Mouse (Mus musculus): ENCODE measurements around the gene BC028528. TPM values are rescaled to one million over a fixed set of nuclear protein-coding genes. Genes with fewer than 3 reads are reported as not detected.

Gene BC028528
- polyA plus RNA-seq, 1 experiment from 2014 or later, result 7.9 TPM

GRCm38 (mm10) chr3:95887596-95887995 is 4.2 kb downstream of the BC028528 start:
- Histone ChIP-seq H3K36me3 (no peaks in the 10 kb centered on the region), H3K4me1 (peaks cover 32% of the 10 kb centered on the region), H3K27ac (no peak overlapping the region; the same call in 1 of the 2 replicates), H3K4me3 (no peak overlapping the region), H3K27me3 (ENCODE audit: low read depth, poor library complexity, severe bottlenecking) (no peaks in the 10 kb centered on the region), H3K9me3 (replicated peaks) (no peaks in the 10 kb centered on the region)
- 84% methylated on average over 4 of the region's 4 CpGs for WGBS
- DNase-seq (ENCODE audit: low spot score), result no peak

GRCm38 (mm10) chr3:95884400-95884799 is 7.4 kb downstream of the BC028528 start:
- H3K27me3 ChIP-seq (ENCODE audit: low read depth, poor library complexity, severe bottlenecking), result no peaks in the 10 kb centered on the region
- peaks cover 22% of the 10 kb centered on the region for H3K4me1 ChIP-seq
- no peak for DNase-seq (ENCODE audit: low spot score)
- no peaks in the 10 kb centered on the region for H3K9me3 ChIP-seq (replicated peaks)
- H3K36me3 ChIP-seq, result no peaks in the 10 kb centered on the region
- H3K27ac ChIP-seq, result no peak overlapping the region
- WGBS, result 65% methylated on average over 5 of the region's 5 CpGs
- H3K4me3 ChIP-seq, result no peak overlapping the region

GRCm38 (mm10) chr3:95882816-95883425 is 8.9 kb downstream of the BC028528 start:
- Histone ChIP-seq H3K4me1 (peaks cover 20% of the 10 kb centered on the region), H3K9me3 (replicated peaks) (no peaks in the 10 kb centered on the region), H3K27me3 (ENCODE audit: low read depth, poor library complexity, severe bottlenecking) (no peaks in the 10 kb centered on the region), H3K36me3 (no peaks in the 10 kb centered on the region), H3K4me3 (peak overlapping the region; percentile 64), H3K27ac (peak overlapping the region; percentile 75)
- peak; percentile 49 for DNase-seq (ENCODE audit: low spot score)
- 2% methylated on average over 24 of the region's 24 CpGs for WGBS

GRCm38 (mm10) chr3:95881979-95882815 is 9.6 kb downstream of the BC028528 start, which contains the start of gene Ciart:
Ciart (minus strand) TSS chr3:95882251.
- peak; percentile 94 for DNase-seq (ENCODE audit: low spot score)
- H3K27ac ChIP-seq, result peak within 1 kb of the TSS; percentile 75
- no peaks in the 10 kb centered on the region for H3K36me3 ChIP-seq
- peak within 1 kb of the TSS; percentile 64 for H3K4me3 ChIP-seq
- under 1% methylated on average over 66 of the region's 66 CpGs for WGBS
- no peaks in the 10 kb centered on the region for H3K9me3 ChIP-seq (replicated peaks)
- H3K4me1 ChIP-seq, result peaks cover 20% of the 10 kb centered on the region
- no peaks in the 10 kb centered on the region for H3K27me3 ChIP-seq (ENCODE audit: low read depth, poor library complexity, severe bottlenecking)

GRCm38 (mm10) chr3:95879063-95879462 is 12.7 kb downstream of the BC028528 start:
- DNase-seq (ENCODE audit: low spot score), result no peak
- Histone ChIP-seq H3K4me3 (no peak overlapping the region), H3K27me3 (ENCODE audit: low read depth, poor library complexity, severe bottlenecking) (no peaks in the 10 kb centered on the region), H3K4me1 (peaks cover 20% of the 10 kb centered on the region), H3K36me3 (0 out of 2 replicates have a peak, but pooled peaks cover 5% of the 10 kb centered on the region), H3K9me3 (replicated peaks) (no peaks in the 10 kb centered on the region), H3K27ac (no peak overlapping the region)
- 90% methylated on average over 4 of the region's 4 CpGs for WGBS

- DNase-seq (ENCODE audit: low spot score), result no peak
- Histone ChIP-seq H3K27ac (peak overlapping the region; percentile 84), H3K9me3 (replicated peaks) (no peaks in the 10 kb centered on the region), H3K4me3 (peak overlapping the region; percentile 62), H3K4me1 (peaks cover 17% of the 10 kb centered on the region), H3K36me3 (peaks cover 38% of the 10 kb centered on the region), H3K27me3 (ENCODE audit: low read depth, poor library complexity, severe bottlenecking) (no peaks in the 10 kb centered on the region)
- WGBS, result 82% methylated on average over 7 of the region's 7 CpGs
Measured at GRCm38 (mm10) chr3:95872048-95872447, 19.8 kb downstream of the BC028528 start.

- peak within 1 kb of the TSS; percentile 62 for H3K4me3 ChIP-seq
- H3K4me1 ChIP-seq, result peaks cover 17% of the 10 kb centered on the region
- peaks cover 44% of the 10 kb centered on the region for H3K36me3 ChIP-seq
- H3K27me3 ChIP-seq (ENCODE audit: low read depth, poor library complexity, severe bottlenecking), result no peaks in the 10 kb centered on the region
- H3K27ac ChIP-seq, result peak within 1 kb of the TSS; percentile 84
- no peaks in the 10 kb centered on the region for H3K9me3 ChIP-seq (replicated peaks)
- DNase-seq (ENCODE audit: low spot score), result peak; percentile 91
- under 1% methylated on average over 33 of the region's 33 CpGs for WGBS
Measured at GRCm38 (mm10) chr3:95871392-95871867, 20.4 kb downstream of the BC028528 start, which contains the start of gene Mrps21. Mrps21 (minus strand) TSS chr3:95871519.

- 8% methylated on average over 15 of the region's 15 CpGs for WGBS
- no peak for DNase-seq (ENCODE audit: low spot score)
- H3K27me3 ChIP-seq (ENCODE audit: low read depth, poor library complexity, severe bottlenecking), result no peaks in the 10 kb centered on the region
- peaks cover 17% of the 10 kb centered on the region for H3K4me1 ChIP-seq
- H3K4me3 ChIP-seq, result peak overlapping the region; percentile 62
- H3K27ac ChIP-seq, result peak overlapping the region; percentile 84
- peaks cover 49% of the 10 kb centered on the region for H3K36me3 ChIP-seq
- H3K9me3 ChIP-seq (replicated peaks), result no peaks in the 10 kb centered on the region
Measured at GRCm38 (mm10) chr3:95870976-95871375, 20.8 kb downstream of the BC028528 start.

- H3K27me3 ChIP-seq (ENCODE audit: low read depth, poor library complexity, severe bottlenecking), result no peaks in the 10 kb centered on the region
- H3K9me3 ChIP-seq (replicated peaks), result no peaks in the 10 kb centered on the region
- H3K4me1 ChIP-seq, result peaks cover 16% of the 10 kb centered on the region
- DNase-seq (ENCODE audit: low spot score), result no peak
- H3K4me3 ChIP-seq, result no peak overlapping the region
- no peak overlapping the region for H3K27ac ChIP-seq
- 94% methylated on average over 2 of the region's 2 CpGs for WGBS
- peaks cover 76% of the 10 kb centered on the region for H3K36me3 ChIP-seq
Measured at GRCm38 (mm10) chr3:95867408-95867807, 24.4 kb downstream of the BC028528 start.

GRCm38 (mm10) chr3:95866071-95866470 is 25.7 kb downstream of the BC028528 start:
- Histone ChIP-seq H3K4me3 (no peak overlapping the region), H3K4me1 (peaks cover 9% of the 10 kb centered on the region), H3K27ac (no peak overlapping the region), H3K9me3 (replicated peaks) (no peaks in the 10 kb centered on the region), H3K27me3 (ENCODE audit: low read depth, poor library complexity, severe bottlenecking) (no peaks in the 10 kb centered on the region), H3K36me3 (peaks cover 86% of the 10 kb centered on the region)
- DNase-seq (ENCODE audit: low spot score), result no peak
- WGBS, result 89% methylated on average over 5 of the region's 5 CpGs

GRCm38 (mm10) chr3:95865571-95865970 is 26.2 kb downstream of the BC028528 start:
- Histone ChIP-seq H3K27me3 (ENCODE audit: low read depth, poor library complexity, severe bottlenecking) (no peaks in the 10 kb centered on the region), H3K36me3 (peaks cover 86% of the 10 kb centered on the region), H3K27ac (no peak overlapping the region), H3K9me3 (replicated peaks) (no peaks in the 10 kb centered on the region), H3K4me3 (no peak overlapping the region), H3K4me1 (peaks cover 7% of the 10 kb centered on the region)
- no peak for DNase-seq (ENCODE audit: low spot score)
- WGBS, result 88% methylated on average over 20 of the region's 20 CpGs

GRCm38 (mm10) chr3:95865050-95865449 is 26.8 kb downstream of the BC028528 start:
- DNase-seq (ENCODE audit: low spot score), result no peak
- no peaks in the 10 kb centered on the region for H3K27me3 ChIP-seq (ENCODE audit: low read depth, poor library complexity, severe bottlenecking)
- 84% methylated on average over 5 of the region's 5 CpGs for WGBS
- H3K9me3 ChIP-seq (replicated peaks), result no peaks in the 10 kb centered on the region
- H3K4me1 ChIP-seq, result peaks cover 2% of the 10 kb centered on the region
- no peak overlapping the region for H3K27ac ChIP-seq
- no peak overlapping the region for H3K4me3 ChIP-seq
- peaks cover 83% of the 10 kb centered on the region for H3K36me3 ChIP-seq

- WGBS, result 79% methylated on average over 7 of the region's 7 CpGs
- H3K36me3 ChIP-seq, result peaks cover 68% of the 10 kb centered on the region
Measured at GRCm38 (mm10) chr3:95863578-95863977, 28.2 kb downstream of the BC028528 start.

More at GRCm38 (mm10) chr3:95863578-95863977, 28.2 kb downstream of the BC028528 start:
- Histone ChIP-seq H3K27me3 (ENCODE audit: low read depth, poor library complexity, severe bottlenecking) (no peaks in the 10 kb centered on the region), H3K4me1 (no peaks in the 10 kb centered on the region), H3K9me3 (replicated peaks) (no peaks in the 10 kb centered on the region), H3K27ac (no peak overlapping the region), H3K4me3 (no peak overlapping the region)
- no peak for DNase-seq (ENCODE audit: low spot score)
